Mouse (Mus musculus) hindbrain, embryonic 12.5 days (tissue): ENCODE measurements around the gene Ipmk. TPM values are rescaled to one million over a fixed set of nuclear protein-coding genes. Genes with fewer than 3 reads are reported as not detected.
"Not testable (repeated sequence)": the region's sequence is repeated elsewhere in the genome, so short reads cannot be mapped to it uniquely, and the experiment has no call there.

ENCODE experiments used
- ATAC-seq: fragments of 200-750 bp; cut with Nextera tagmentation; 2 replicates; pipeline ENCODE4 v1.8.0; 2017; ENCODE audit warnings: moderate TSS enrichment; ENCODE audit not compliant: low FRiP score
- H3K27ac ChIP-seq: fragments of 300-500 bp; sonication (generic); 2 replicates; pipeline ENCODE4 v1.5.1; 2016; ENCODE audit warnings: mild to moderate bottlenecking
- H3K27me3 ChIP-seq: fragments of 300-500 bp; sonication (generic); 2 replicates; pipeline ENCODE4 v1.6.1; 2016; ENCODE audit warnings: mild to moderate bottlenecking
- H3K36me3 ChIP-seq: fragments of 300-500 bp; sonication (generic); 2 replicates; pipeline ENCODE4 v1.6.1; 2016; ENCODE audit warnings: mild to moderate bottlenecking
- H3K4me1 ChIP-seq: fragments of 300-500 bp; sonication (generic); 2 replicates; pipeline ENCODE4 v1.6.1; 2016
- H3K4me2 ChIP-seq: fragments of 300-500 bp; sonication (generic); replicated peaks from 2 replicates; pipeline ENCODE4 v1.6.1; 2016; ENCODE audit warnings: mild to moderate bottlenecking
- H3K4me3 ChIP-seq: fragments of 300-500 bp; sonication (generic); 2 replicates; pipeline ENCODE4 v1.5.1; 2016; ENCODE audit warnings: mild to moderate bottlenecking
- H3K9ac ChIP-seq: fragments of 300-500 bp; sonication (generic); 2 replicates; pipeline ENCODE4 v1.6.1; 2016; ENCODE audit warnings: mild to moderate bottlenecking, moderate library complexity
- H3K9me3 ChIP-seq: fragments of 300-500 bp; sonication (generic); replicated peaks from 2 replicates; pipeline ENCODE4 v1.6.1; 2016; ENCODE audit warnings: mild to moderate bottlenecking
- WGBS: fragments of 180-500 bp; shearing (Covaris S2); methylation state at CpG from one replicate; pipeline ENCODE4 v1.1.7; 2016; 5-methylcytosine and 5-hydroxymethylcytosine counted together
- polyA plus RNA-seq: library from polyadenylated mRNA; unstranded; fragments of >200 nt; fragmentation: Nextera tagmentation; extraction: Ambion mirVana; gene quantifications from 2 replicates; pipeline ENCODE4 v1.2.1, GENCODE M21; 2016

Ipmk gene
- polyA plus RNA-seq, 1 experiment from 2014 or later: 23.4 TPM

GRCm38 (mm10) chr10:71462371-71462770 is 114.8 kb downstream of the Ipmk start:
- not testable (repeated sequence) for H3K9me3 ChIP-seq, H3K27ac ChIP-seq, H3K4me3 ChIP-seq, H3K9ac ChIP-seq, H3K4me2 ChIP-seq, H3K27me3 ChIP-seq, ATAC-seq, H3K4me1 ChIP-seq, H3K36me3 ChIP-seq
- 94% methylated on average over 13 of the region's 13 CpGs for WGBS

DNA sequence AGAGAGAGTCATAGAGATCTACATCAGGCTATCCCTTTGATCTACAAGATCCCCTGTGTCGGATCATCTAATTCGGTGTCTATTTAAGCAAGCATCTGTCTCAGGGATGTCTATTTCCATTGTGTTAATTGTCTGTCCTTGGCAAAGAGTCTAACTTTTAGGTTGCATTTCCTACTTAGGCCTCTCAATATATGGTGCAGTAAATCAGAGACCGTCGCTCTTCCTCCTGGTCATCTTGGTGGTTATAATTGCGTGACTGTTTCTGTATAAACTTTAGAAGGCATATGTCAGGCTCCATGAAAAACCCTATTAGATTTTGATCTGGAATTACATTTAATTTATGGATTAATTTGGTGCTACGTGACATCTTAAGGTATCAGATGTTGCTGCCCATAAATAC is 116.9 kb downstream of the Ipmk start:
- no peak overlapping the region for H3K4me2 ChIP-seq
- no peak overlapping the region for H3K9ac ChIP-seq
- H3K36me3 ChIP-seq: no peaks in the 10 kb centered on the region
- H3K4me3 ChIP-seq: no peak overlapping the region
- no peak for ATAC-seq
- WGBS: 97% methylated on average over 6 of the region's 6 CpGs
- no peaks in the 10 kb centered on the region for H3K4me1 ChIP-seq
- no peak overlapping the region for H3K27ac ChIP-seq
- H3K9me3 ChIP-seq: no peaks in the 10 kb centered on the region
- H3K27me3 ChIP-seq: no peaks in the 10 kb centered on the region

DNA sequence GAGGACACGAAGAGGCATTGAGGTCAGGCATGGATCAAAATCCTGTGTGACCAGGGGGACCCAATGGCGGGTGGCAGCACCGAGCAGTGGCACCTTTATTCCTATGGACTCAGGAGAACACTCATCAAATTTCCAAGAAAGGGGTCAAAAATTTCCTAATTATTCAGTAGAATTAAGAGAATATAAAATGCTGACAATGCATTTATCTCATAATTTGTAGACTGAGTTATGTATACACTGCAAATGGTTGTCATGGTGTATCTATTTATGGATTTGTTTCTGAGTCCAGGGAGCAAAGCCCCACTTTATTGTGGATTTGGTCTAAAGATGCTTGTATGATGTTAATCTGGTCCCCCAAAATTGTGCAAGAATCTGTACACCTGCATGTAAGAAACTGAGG is 120.8 kb downstream of the Ipmk start:
- Histone ChIP-seq H3K9me3 (no peaks in the 10 kb centered on the region), H3K4me1 (0 out of 2 replicates have a peak, but pooled peaks cover 3% of the 10 kb centered on the region), H3K4me3 (no peak overlapping the region), H3K36me3 (no peaks in the 10 kb centered on the region), H3K9ac (no peak overlapping the region), H3K27me3 (no peaks in the 10 kb centered on the region), H3K4me2 (no peak overlapping the region), H3K27ac (no peak overlapping the region)
- WGBS: 98% methylated on average over 3 of the region's 3 CpGs
- ATAC-seq: no peak

DNA sequence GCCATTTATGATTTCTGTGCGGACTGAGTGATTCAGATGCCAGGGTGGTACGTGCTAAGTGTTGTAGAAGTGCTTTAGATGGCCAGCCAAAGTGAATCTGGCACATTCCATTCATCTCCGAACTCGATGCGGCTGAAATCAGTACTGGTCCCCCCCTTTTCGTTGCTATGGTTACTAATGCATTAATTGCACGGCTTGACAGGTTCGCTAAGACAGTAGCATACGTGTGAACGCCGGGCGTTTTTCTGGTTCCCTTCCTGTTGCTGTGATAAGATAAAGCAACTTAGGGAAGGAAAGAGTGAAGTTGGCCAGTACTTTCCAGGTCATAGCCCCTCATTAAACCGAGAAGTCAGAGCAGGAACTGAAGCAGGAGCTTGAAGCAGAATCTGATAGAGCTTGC is 122.2 kb downstream of the Ipmk start:
- no peak overlapping the region for H3K4me3 ChIP-seq
- H3K27ac ChIP-seq: no peak overlapping the region
- WGBS: 67% methylated on average over 13 of the region's 13 CpGs
- 0 out of 2 replicates have a peak, but pooled peaks have one; percentile 35 for ATAC-seq
- H3K4me1 ChIP-seq: 0 out of 2 replicates have a peak, but pooled peaks cover 3% of the 10 kb centered on the region
- no peaks in the 10 kb centered on the region for H3K36me3 ChIP-seq
- no peak overlapping the region for H3K4me2 ChIP-seq
- no peaks in the 10 kb centered on the region for H3K27me3 ChIP-seq
- no peak overlapping the region for H3K9ac ChIP-seq
- H3K9me3 ChIP-seq: no peaks in the 10 kb centered on the region

DNA sequence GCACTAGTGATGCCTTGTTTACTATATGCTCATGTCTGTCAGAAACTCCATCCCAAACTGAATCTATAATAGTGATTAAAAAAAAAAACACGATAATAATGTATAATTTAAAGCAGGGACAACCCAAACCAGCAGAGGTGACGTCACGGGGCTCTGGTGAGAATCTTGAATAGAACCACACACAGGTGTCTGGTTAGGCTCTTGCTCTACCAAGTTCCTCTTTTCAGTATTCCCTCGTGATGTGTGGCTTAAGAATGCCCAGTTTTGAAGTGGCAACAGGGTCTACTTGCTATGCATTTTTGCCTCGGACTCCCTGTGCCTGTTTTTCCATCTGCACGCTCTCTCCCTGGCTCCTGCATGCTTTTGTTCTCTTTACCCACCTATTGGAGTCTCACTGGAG is 124.5 kb downstream of the Ipmk start:
- WGBS: 89% methylated on average over 6 of the region's 6 CpGs
- Histone ChIP-seq H3K4me1 (0 out of 2 replicates have a peak, but pooled peaks cover 3% of the 10 kb centered on the region), H3K27ac (no peak overlapping the region), H3K4me3 (no peak overlapping the region), H3K27me3 (no peaks in the 10 kb centered on the region), H3K9ac (no peak overlapping the region), H3K36me3 (no peaks in the 10 kb centered on the region), H3K9me3 (no peaks in the 10 kb centered on the region), H3K4me2 (no peak overlapping the region)
- ATAC-seq: no peak

DNA sequence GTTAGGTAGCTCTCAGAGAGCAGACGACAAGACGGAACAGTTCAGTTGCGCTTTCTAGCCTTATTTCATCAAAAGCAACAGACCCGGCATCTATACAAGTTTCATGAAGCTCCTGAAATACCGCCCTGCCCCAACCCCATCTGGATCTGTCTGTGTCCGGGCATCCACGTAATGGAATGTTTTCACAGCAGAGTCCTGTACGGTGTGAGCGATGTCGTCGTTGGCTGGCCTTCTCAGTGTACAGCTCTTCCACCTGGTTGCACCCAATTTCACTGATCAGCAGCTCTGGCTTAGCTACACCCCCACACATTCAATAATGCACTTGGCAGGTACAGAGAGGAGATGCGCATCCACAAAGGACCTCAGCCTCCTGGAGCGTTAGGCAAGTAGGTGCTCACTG is 126.0 kb downstream of the Ipmk start:
- Histone ChIP-seq H3K4me2 (no peak overlapping the region), H3K36me3 (no peaks in the 10 kb centered on the region), H3K9ac (no peak overlapping the region), H3K9me3 (no peaks in the 10 kb centered on the region), H3K4me3 (no peak overlapping the region), H3K27me3 (no peaks in the 10 kb centered on the region), H3K27ac (no peak overlapping the region), H3K4me1 (0 out of 2 replicates have a peak, but pooled peaks cover 3% of the 10 kb centered on the region)
- 81% methylated on average over 13 of the region's 13 CpGs for WGBS
- ATAC-seq: no peak

GRCm38 (mm10) chr10:71476471-71477080 is 129.0 kb downstream of the Ipmk start:
- Histone ChIP-seq H3K27ac (no peak overlapping the region), H3K4me2 (no peak overlapping the region), H3K4me3 (no peak overlapping the region), H3K4me1 (no peaks in the 10 kb centered on the region), H3K36me3 (no peaks in the 10 kb centered on the region), H3K27me3 (no peaks in the 10 kb centered on the region), H3K9me3 (no peaks in the 10 kb centered on the region), H3K9ac (no peak overlapping the region)
- ATAC-seq: no peak
- 63% methylated on average over 8 of the region's 8 CpGs for WGBS

GRCm38 (mm10) chr10:71477147-71477546 is 129.6 kb downstream of the Ipmk start:
- no peak overlapping the region for H3K4me3 ChIP-seq
- H3K9ac ChIP-seq: no peak overlapping the region
- no peaks in the 10 kb centered on the region for H3K27me3 ChIP-seq
- H3K4me2 ChIP-seq: no peak overlapping the region
- WGBS: 64% methylated on average over 4 of the region's 4 CpGs
- H3K27ac ChIP-seq: no peak overlapping the region
- no peaks in the 10 kb centered on the region for H3K36me3 ChIP-seq
- no peaks in the 10 kb centered on the region for H3K9me3 ChIP-seq
- ATAC-seq: no peak
- H3K4me1 ChIP-seq: no peaks in the 10 kb centered on the region

GRCm38 (mm10) chr10:71479700-71480325 is 132.2 kb downstream of the Ipmk start:
- H3K27ac ChIP-seq: no peak overlapping the region
- no peaks in the 10 kb centered on the region for H3K4me1 ChIP-seq
- ATAC-seq: peak; percentile 44; the same call in 1 of the 2 replicates
- H3K9ac ChIP-seq: no peak overlapping the region
- H3K4me3 ChIP-seq: no peak overlapping the region
- H3K27me3 ChIP-seq: no peaks in the 10 kb centered on the region
- no peaks in the 10 kb centered on the region for H3K36me3 ChIP-seq
- H3K9me3 ChIP-seq: no peaks in the 10 kb centered on the region
- no peak overlapping the region for H3K4me2 ChIP-seq
- WGBS: 10% methylated on average over 8 of the region's 8 CpGs

Other genes with a start within 250 kb of the Ipmk start
- gene Bicc1, start 188.1 kb upstream of the Ipmk start, polyA plus RNA-seq: 13.7 and 17.2 TPM in 2 replicates
- gene Tfam, start 109.5 kb upstream of the Ipmk start, polyA plus RNA-seq: 70.6 and 84.4 TPM in 2 replicates
- 146 and 171 TPM in 2 replicates for gene Ube2d1, start 62.5 kb upstream of the Ipmk start, polyA plus RNA-seq
- 137 and 154 TPM in 2 replicates for gene Cisd1, start 2.8 kb upstream of the Ipmk start, polyA plus RNA-seq